Mouse (Mus musculus) natural killer cell, adult 2 months (primary cell): Measurements from ENCODE around the gene Dnase1l2.

Experiments used
- DNase-seq, 2 experiments: peaks; one replicate each; pipeline ENCODE4 v3.0.0; 2022; ENCODE audit warnings: low spot score in 2 of 2

Gene Dnase1l2

GRCm38 (mm10) chr17:24442632-24443155, at the start of gene Dnase1l2:
Gene Dnase1l2, minus strand, starts transcription at chr17:24443105.
- DNase-seq: no peak

- no peak for DNase-seq
Measured at GRCm38 (mm10) chr17:24490399-24490798, 47.5 kb upstream of the Dnase1l2 start.

GRCm38 (mm10) chr17:24489265-24490030, 46.5 kb upstream of the Dnase1l2 start:
- DNase-seq: no peak

- no peak for DNase-seq
Measured at GRCm38 (mm10) chr17:24488662-24489264, 45.9 kb upstream of the Dnase1l2 start.

- no peak for DNase-seq
Measured at GRCm38 (mm10) chr17:24488186-24488661, 45.3 kb upstream of the Dnase1l2 start, which contains the start of gene Caskin1. Gene Caskin1, plus strand, starts transcription at chr17:24488601.

- no peak for DNase-seq
Measured at GRCm38 (mm10) chr17:24485090-24485860, 42.4 kb upstream of the Dnase1l2 start.

- no peak for DNase-seq
Measured at GRCm38 (mm10) chr17:24483495-24483894, 40.6 kb upstream of the Dnase1l2 start.

- DNase-seq: no peak
Measured at GRCm38 (mm10) chr17:24481027-24481815, 38.3 kb upstream of the Dnase1l2 start.

GRCm38 (mm10) chr17:24480201-24480826, 37.4 kb upstream of the Dnase1l2 start:
- DNase-seq: no peak

- no peak for DNase-seq
Measured at GRCm38 (mm10) chr17:24479431-24479830, 36.5 kb upstream of the Dnase1l2 start.

- DNase-seq: peak; percentile 96 to 97
Measured at GRCm38 (mm10) chr17:24478663-24479380, 35.9 kb upstream of the Dnase1l2 start, which contains the start of gene Mlst8. Gene Mlst8, minus strand, starts transcription at chr17:24479078.

- no peak for DNase-seq
Measured at GRCm38 (mm10) chr17:24477985-24478600, 35.2 kb upstream of the Dnase1l2 start.

- no peak for DNase-seq
Measured at GRCm38 (mm10) chr17:24477053-24477984, 34.4 kb upstream of the Dnase1l2 start.

GRCm38 (mm10) chr17:24476022-24476776, 33.3 kb upstream of the Dnase1l2 start:
- no peak for DNase-seq

GRCm38 (mm10) chr17:24475586-24475985, 32.7 kb upstream of the Dnase1l2 start:
- DNase-seq: no peak

GRCm38 (mm10) chr17:24474557-24474956, 31.7 kb upstream of the Dnase1l2 start:
- DNase-seq: no peak

GRCm38 (mm10) chr17:24473612-24474275, 30.8 kb upstream of the Dnase1l2 start, which contains the start of gene Bricd5:
Gene Bricd5, plus strand, starts transcription at chr17:24473884.
- DNase-seq: no peak
